Mouse (Mus musculus) frontal cortex, adult 2 months (tissue): ENCODE results near the gene Gm10073. TPM values are rescaled to one million over a fixed set of nuclear protein-coding genes. Genes with fewer than 3 reads are reported as not detected.

Experiments
- polyA plus RNA-seq: library from polyadenylated mRNA; depleted of rRNA; stranded (reverse); fragments of >200 nt; gene quantifications from 2 replicates; pipeline ENCODE4 v1.2.3, GENCODE M21; 2012; rRNA removed

Gene Gm10073
- polyA plus RNA-seq, 1 experiment, result 60.7 TPM

Other genes starting within 250 kb of the Gm10073 start
- gene Smpd3, start 235.5 kb downstream of the Gm10073 start, polyA plus RNA-seq, result 20.7 and 20.9 TPM in 2 replicates
- gene Zfp90, start 158.1 kb downstream of the Gm10073 start, polyA plus RNA-seq, result 13.0 and 14.0 TPM in 2 replicates
- not detected in 2 replicates for gene 6030452D12Rik, start 72.9 kb downstream of the Gm10073 start, polyA plus RNA-seq
- gene Cdh3, start 62.6 kb downstream of the Gm10073 start, polyA plus RNA-seq, result 1.3 and 1.4 TPM in 2 replicates
- 0.97 and 1.3 TPM in 2 replicates for gene Cdh1, start 29.9 kb upstream of the Gm10073 start, polyA plus RNA-seq
- 2.5 and 2.9 TPM in 2 replicates for gene Tango6, start 109.6 kb upstream of the Gm10073 start, polyA plus RNA-seq